Mouse (Mus musculus): ENCODE results near the gene Rgs10. TPM values are rescaled to one million over a fixed set of nuclear protein-coding genes. Genes with fewer than 3 reads are reported as not detected.
A peak's percentile ranks its signal among the peaks of the same experiment; 100 is the strongest.

The Rgs10 gene
- polyA plus RNA-seq, 1 experiment: 8.5 TPM

DNA sequence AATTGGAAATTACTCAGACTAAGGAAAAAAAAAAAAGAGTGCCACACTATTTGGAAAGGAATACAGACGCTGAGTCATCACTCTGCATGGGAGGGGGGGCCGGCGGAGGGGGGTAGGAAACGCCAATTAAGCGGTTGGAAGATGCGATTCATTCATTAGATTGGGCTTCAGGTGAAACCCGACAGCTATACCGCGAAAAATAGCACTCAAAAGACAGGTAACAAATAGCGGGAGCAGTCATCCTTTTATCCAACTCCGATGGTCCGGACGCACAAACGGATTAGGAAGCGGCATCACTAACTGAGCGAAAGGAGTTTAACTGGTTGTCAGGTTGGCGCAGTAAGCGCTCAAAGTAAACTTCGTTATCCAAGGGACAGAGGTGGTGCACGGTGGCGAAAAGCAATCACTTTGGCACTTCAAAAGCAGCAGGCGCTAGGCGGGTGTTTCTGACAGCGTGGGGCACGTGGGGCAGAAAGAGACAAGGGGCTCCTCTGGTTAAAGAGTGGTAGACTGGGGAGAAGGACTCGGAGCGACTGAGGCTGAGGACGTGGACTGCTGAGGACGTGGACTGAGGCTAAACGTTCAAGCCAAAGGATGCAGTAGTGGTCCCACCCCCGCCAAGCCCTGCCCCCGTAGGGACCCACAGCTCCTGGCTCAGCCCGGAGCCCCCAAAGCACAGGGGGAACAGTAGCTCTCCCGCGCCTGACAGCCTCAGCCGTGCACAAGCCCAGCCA is 41.7 kb upstream of the Rgs10 start:
- Histone ChIP-seq H3K27me3 (ENCODE audit: control insufficient read depth, insufficient read depth, insufficient read length) (no peaks in the 10 kb centered on the region), H3ac (ENCODE audit: control insufficient read depth, insufficient read length) (peak overlapping the region; percentile 90), H3K36me3 (ENCODE audit: control insufficient read depth, insufficient read depth) (no peaks in the 10 kb centered on the region), H3K4me3 (peak overlapping the region; percentile 95), H3K79me2 (ENCODE audit: control insufficient read depth, insufficient read depth) (peaks cover 57% of the 10 kb centered on the region), H3K4me2 (ENCODE audit: low read depth) (peak overlapping the region; percentile 94)
- TF ChIP-seq MYOD1 (IDR thresholded peaks at IDR 0.05; ENCODE audit: control insufficient read depth in 1 of 3, insufficient read length in 2 of 3, low read depth in 2 of 3) (no peak), POLR2A (IDR thresholded peaks at IDR 0.05; ENCODE audit: insufficient read length, low read depth) (peak; percentile 26)

DNA sequence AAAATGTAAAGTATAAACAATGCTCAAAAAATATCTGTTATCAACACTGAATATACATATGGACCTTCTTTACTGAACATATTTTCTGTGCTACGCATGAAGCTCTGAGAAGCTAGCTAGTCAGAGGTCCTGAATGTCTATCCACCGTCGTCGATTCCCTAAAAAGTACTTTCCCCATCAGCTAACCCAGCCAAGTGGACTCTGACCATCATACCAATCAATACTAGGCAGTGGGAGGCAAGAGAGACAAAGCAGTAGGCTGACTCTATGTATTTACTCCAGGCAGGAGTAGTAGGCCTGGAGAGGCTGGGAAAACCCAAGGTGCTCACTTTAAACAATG is 41.2 kb upstream of the Rgs10 start:
- peaks cover 62% of the 10 kb centered on the region for H3K79me2 ChIP-seq (ENCODE audit: control insufficient read depth, insufficient read depth)

GRCm38 (mm10) chr7:128458011-128458410 is 39.5 kb upstream of the Rgs10 start:
- Histone ChIP-seq H3K4me2 (ENCODE audit: low read depth) (peak overlapping the region; percentile 14), H3K36me3 (ENCODE audit: control insufficient read depth, insufficient read depth) (peaks cover 11% of the 10 kb centered on the region), H3K4me3 (no peak overlapping the region), H3K27me3 (ENCODE audit: control insufficient read depth, insufficient read depth, insufficient read length) (no peaks in the 10 kb centered on the region), H3K79me2 (ENCODE audit: control insufficient read depth, insufficient read depth) (peaks cover 70% of the 10 kb centered on the region), H3ac (ENCODE audit: control insufficient read depth, insufficient read length) (no peak overlapping the region)
- TF ChIP-seq POLR2AphosphoS2 (IDR thresholded peaks at IDR 0.05; ENCODE audit: insufficient read length, low read depth): no peak
- no peak for TF ChIP-seq REST (IDR thresholded peaks at IDR 0.05; ENCODE audit: insufficient read depth, insufficient read length)
- TF ChIP-seq USF1 (IDR thresholded peaks at IDR 0.05; ENCODE audit: low read depth): no peak
- no peak for TF ChIP-seq MYOD1 (IDR thresholded peaks at IDR 0.05; ENCODE audit: control insufficient read depth in 1 of 3, insufficient read length in 2 of 3, low read depth in 2 of 3)
- TF ChIP-seq POLR2A (IDR thresholded peaks at IDR 0.05; ENCODE audit: insufficient read length, low read depth): no peak
- no peak for TF ChIP-seq CEBPB (IDR thresholded peaks at IDR 0.05; ENCODE audit: insufficient read depth, poor library complexity, severe bottlenecking)
- TF ChIP-seq MYOG (IDR thresholded peaks at IDR 0.05; ENCODE audit: control insufficient read depth in 1 of 3, insufficient read depth in 1 of 3, insufficient read length in 2 of 3, low read depth in 2 of 3): no peak

More for the DNA sequence above, 41.2 kb upstream of the Rgs10 start:
- Histone ChIP-seq H3ac (ENCODE audit: control insufficient read depth, insufficient read length) (peak overlapping the region; percentile 90), H3K4me3 (peak overlapping the region; percentile 95), H3K27me3 (ENCODE audit: control insufficient read depth, insufficient read depth, insufficient read length) (no peaks in the 10 kb centered on the region), H3K36me3 (ENCODE audit: control insufficient read depth, insufficient read depth) (no peaks in the 10 kb centered on the region), H3K4me2 (ENCODE audit: low read depth) (peak overlapping the region; percentile 94)
- TF ChIP-seq MYOD1 (IDR thresholded peaks at IDR 0.05; ENCODE audit: control insufficient read depth in 1 of 3, insufficient read length in 2 of 3, low read depth in 2 of 3): no peak
- no peak for TF ChIP-seq USF1 (IDR thresholded peaks at IDR 0.05; ENCODE audit: low read depth)
- no peak for TF ChIP-seq TCF12 (IDR thresholded peaks at IDR 0.05; ENCODE audit: insufficient read depth, poor library complexity, severe bottlenecking)
- TF ChIP-seq REST (IDR thresholded peaks at IDR 0.05; ENCODE audit: insufficient read depth, insufficient read length): no peak
- no peak for TF ChIP-seq E2F4 (IDR thresholded peaks at IDR 0.05; ENCODE audit: insufficient read depth)
- no peak for TF ChIP-seq CEBPB (IDR thresholded peaks at IDR 0.05; ENCODE audit: insufficient read depth, poor library complexity, severe bottlenecking)
- TF ChIP-seq SRF (IDR thresholded peaks at IDR 0.05; ENCODE audit: control insufficient read depth, insufficient read length, low read depth): no peak
- no peak for TF ChIP-seq TCF3 (IDR thresholded peaks at IDR 0.05; ENCODE audit: insufficient read length, low read depth)
- TF ChIP-seq MAX (IDR thresholded peaks at IDR 0.05; ENCODE audit: low read depth): no peak
- no peak for TF ChIP-seq MYOG (IDR thresholded peaks at IDR 0.05; ENCODE audit: control insufficient read depth in 1 of 3, insufficient read depth in 1 of 3, insufficient read length in 2 of 3, low read depth in 2 of 3)
- TF ChIP-seq POLR2A (IDR thresholded peaks at IDR 0.05; ENCODE audit: insufficient read length, low read depth): no peak
- TF ChIP-seq POLR2AphosphoS2 (IDR thresholded peaks at IDR 0.05; ENCODE audit: insufficient read length, low read depth): no peak

DNA sequence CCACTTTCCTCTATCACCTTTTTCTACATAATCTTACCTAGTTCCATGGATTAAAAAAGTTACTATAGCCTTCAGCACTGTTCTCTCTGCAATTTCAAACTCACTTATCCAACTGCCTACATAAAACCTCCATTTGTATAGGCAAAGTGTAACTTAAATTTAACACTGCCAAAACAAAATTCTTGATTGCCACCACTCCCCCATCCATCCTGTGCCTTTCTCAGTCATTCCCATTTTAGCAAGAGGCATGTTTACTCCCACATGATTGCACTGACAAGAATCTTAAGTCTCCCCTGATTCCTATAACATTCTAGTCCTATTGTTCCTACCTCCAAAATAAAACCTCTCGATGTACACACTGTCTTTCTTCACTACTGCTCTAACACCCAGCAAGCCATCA is 34.2 kb upstream of the Rgs10 start:
- H3ac ChIP-seq (ENCODE audit: control insufficient read depth, insufficient read length): no peak overlapping the region
- no peak overlapping the region for H3K4me3 ChIP-seq
- no peak overlapping the region for H3K4me2 ChIP-seq (ENCODE audit: low read depth)
- no peak for TF ChIP-seq MYOG (IDR thresholded peaks at IDR 0.05; ENCODE audit: control insufficient read depth in 1 of 3, insufficient read depth in 1 of 3, insufficient read length in 2 of 3, low read depth in 2 of 3)
- TF ChIP-seq REST (IDR thresholded peaks at IDR 0.05; ENCODE audit: insufficient read depth, insufficient read length): no peak
- no peak for TF ChIP-seq TCF3 (IDR thresholded peaks at IDR 0.05; ENCODE audit: insufficient read length, low read depth)
- no peak for TF ChIP-seq CEBPB (IDR thresholded peaks at IDR 0.05; ENCODE audit: insufficient read depth, poor library complexity, severe bottlenecking)
- TF ChIP-seq TCF12 (IDR thresholded peaks at IDR 0.05; ENCODE audit: insufficient read depth, poor library complexity, severe bottlenecking): no peak
- TF ChIP-seq USF1 (IDR thresholded peaks at IDR 0.05; ENCODE audit: low read depth): no peak
- TF ChIP-seq SRF (IDR thresholded peaks at IDR 0.05; ENCODE audit: control insufficient read depth, insufficient read length, low read depth): no peak
- TF ChIP-seq POLR2AphosphoS2 (IDR thresholded peaks at IDR 0.05; ENCODE audit: insufficient read length, low read depth): no peak
- TF ChIP-seq E2F4 (IDR thresholded peaks at IDR 0.05; ENCODE audit: insufficient read depth): no peak
- TF ChIP-seq MYOD1 (IDR thresholded peaks at IDR 0.05; ENCODE audit: control insufficient read depth in 1 of 3, insufficient read length in 2 of 3, low read depth in 2 of 3): no peak
- TF ChIP-seq POLR2A (IDR thresholded peaks at IDR 0.05; ENCODE audit: insufficient read length, low read depth): no peak
- TF ChIP-seq MAX (IDR thresholded peaks at IDR 0.05; ENCODE audit: low read depth): no peak
- peaks cover 45% of the 10 kb centered on the region for H3K36me3 ChIP-seq (ENCODE audit: control insufficient read depth, insufficient read depth)
- no peaks in the 10 kb centered on the region for H3K27me3 ChIP-seq (ENCODE audit: control insufficient read depth, insufficient read depth, insufficient read length)
- peaks cover 48% of the 10 kb centered on the region for H3K79me2 ChIP-seq (ENCODE audit: control insufficient read depth, insufficient read depth)

DNA sequence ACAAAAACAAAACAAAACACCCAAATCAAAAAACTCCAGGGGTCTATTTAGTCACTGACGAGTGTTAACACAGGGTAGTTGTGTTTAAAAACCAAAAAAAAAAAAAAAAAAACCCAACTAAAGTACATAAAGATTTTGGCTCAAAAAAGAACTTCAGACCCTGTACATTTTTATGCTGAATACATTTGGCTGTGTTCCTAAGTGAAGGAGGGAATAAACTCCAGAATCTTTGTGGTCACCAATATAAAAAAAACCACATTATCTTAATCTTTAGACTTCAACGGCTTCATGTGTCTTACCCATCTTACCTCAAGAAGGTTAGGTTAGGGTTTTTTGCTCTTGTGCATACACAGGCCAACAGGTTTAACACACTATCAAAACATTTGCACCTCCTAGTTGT is 22.0 kb upstream of the Rgs10 start:
- no peaks in the 10 kb centered on the region for H3K27me3 ChIP-seq (ENCODE audit: control insufficient read depth, insufficient read depth, insufficient read length)
- no peaks in the 10 kb centered on the region for H3K79me2 ChIP-seq (ENCODE audit: control insufficient read depth, insufficient read depth)
- H3ac ChIP-seq (ENCODE audit: control insufficient read depth, insufficient read length): no peak overlapping the region
- TF ChIP-seq MAX (IDR thresholded peaks at IDR 0.05; ENCODE audit: low read depth): no peak
- no peak for TF ChIP-seq MYOD1 (IDR thresholded peaks at IDR 0.05; ENCODE audit: control insufficient read depth in 1 of 3, insufficient read length in 2 of 3, low read depth in 2 of 3)
- TF ChIP-seq USF1 (IDR thresholded peaks at IDR 0.05; ENCODE audit: low read depth): no peak
- no peak for TF ChIP-seq E2F4 (IDR thresholded peaks at IDR 0.05; ENCODE audit: insufficient read depth)
- no peak for TF ChIP-seq CEBPB (IDR thresholded peaks at IDR 0.05; ENCODE audit: insufficient read depth, poor library complexity, severe bottlenecking)
- TF ChIP-seq SRF (IDR thresholded peaks at IDR 0.05; ENCODE audit: control insufficient read depth, insufficient read length, low read depth): no peak
- TF ChIP-seq REST (IDR thresholded peaks at IDR 0.05; ENCODE audit: insufficient read depth, insufficient read length): no peak
- TF ChIP-seq TCF12 (IDR thresholded peaks at IDR 0.05; ENCODE audit: insufficient read depth, poor library complexity, severe bottlenecking): no peak
- no peak overlapping the region for H3K4me2 ChIP-seq (ENCODE audit: low read depth)
- H3K4me3 ChIP-seq: no peak overlapping the region
- H3K36me3 ChIP-seq (ENCODE audit: control insufficient read depth, insufficient read depth): peaks cover 44% of the 10 kb centered on the region

All from myocyte (in vitro differentiated cells).